Mouse (Mus musculus) neural tube, embryonic 15.5 days (tissue): ENCODE measurements around the gene Clec2i. TPM values are rescaled to one million over a fixed set of nuclear protein-coding genes. Genes with fewer than 3 reads are reported as not detected.

ENCODE experiments used
- ATAC-seq: fragments of 200-750 bp; cut with Nextera tagmentation; 2 replicates; pipeline ENCODE4 v1.8.0; 2017; ENCODE audit warnings: mild to moderate bottlenecking, moderate TSS enrichment, moderate library complexity; ENCODE audit not compliant: low FRiP score
- H3K27ac ChIP-seq: fragments of 300-500 bp; sonication (generic); replicated peaks from 2 replicates; pipeline ENCODE4 v1.5.1; 2015; ENCODE audit warnings: mild to moderate bottlenecking, inconsistent platforms
- H3K27me3 ChIP-seq: fragments of 300-500 bp; sonication (generic); replicated peaks from 2 replicates; pipeline ENCODE4 v1.6.1; 2015; ENCODE audit warnings: inconsistent platforms
- H3K36me3 ChIP-seq: fragments of 300-500 bp; sonication (generic); 2 replicates; pipeline ENCODE4 v1.6.1; 2015; ENCODE audit warnings: inconsistent platforms
- H3K4me1 ChIP-seq: fragments of 300-500 bp; sonication (generic); 2 replicates; pipeline ENCODE4 v1.6.1; 2015; ENCODE audit warnings: inconsistent platforms
- H3K4me2 ChIP-seq: fragments of 300-500 bp; sonication (generic); 2 replicates; pipeline ENCODE4 v1.6.1; 2015; ENCODE audit warnings: inconsistent platforms, mild to moderate bottlenecking, moderate library complexity
- H3K4me3 ChIP-seq: fragments of 300-500 bp; sonication (generic); replicated peaks from 2 replicates; pipeline ENCODE4 v1.5.1; 2015; ENCODE audit warnings: mild to moderate bottlenecking, inconsistent platforms
- H3K9ac ChIP-seq: fragments of 300-500 bp; sonication (generic); replicated peaks from 2 replicates; pipeline ENCODE4 v1.6.1; 2015; ENCODE audit warnings: mild to moderate bottlenecking, inconsistent platforms
- H3K9me3 ChIP-seq: fragments of 300-500 bp; sonication (generic); replicated peaks from 2 replicates; pipeline ENCODE4 v1.6.1; 2016; ENCODE audit warnings: inconsistent platforms
- WGBS: fragments of 180-500 bp; shearing (Covaris S2); methylation state at CpG from one replicate; pipeline ENCODE4 v1.1.7; 2015; ENCODE audit warnings: mixed read lengths; 5-methylcytosine and 5-hydroxymethylcytosine counted together
- polyA plus RNA-seq: library from polyadenylated mRNA; unstranded; fragments of >200 nt; fragmentation: Nextera tagmentation; extraction: Ambion mirVana; gene quantifications from 2 replicates; pipeline ENCODE4 v1.2.1, GENCODE M21; 2015

The Clec2i gene
- polyA plus RNA-seq, 1 experiment from 2014 or later, result not detected

DNA sequence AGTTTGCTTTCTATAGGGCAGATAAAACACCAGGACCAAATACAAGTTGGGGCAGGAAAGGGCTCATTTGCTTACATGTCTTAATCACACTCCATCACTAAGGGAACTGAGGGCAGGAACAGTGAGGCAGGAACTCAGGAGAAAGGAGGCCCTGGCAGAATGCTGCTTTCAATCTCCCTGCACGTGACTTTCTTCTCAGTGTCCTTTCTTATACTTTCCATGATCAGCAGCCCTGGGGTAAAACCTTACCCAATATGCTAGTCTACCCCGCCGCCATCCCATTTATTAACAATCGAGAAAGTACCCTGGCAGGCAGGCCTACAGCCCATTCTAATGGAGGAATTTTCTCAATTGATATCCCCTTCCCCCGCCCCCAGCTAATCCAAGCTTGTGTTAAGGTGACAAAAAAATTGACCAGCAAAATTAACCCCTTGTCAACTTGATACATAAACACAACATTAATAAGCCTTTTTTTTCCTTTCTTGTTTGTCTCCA, 42.8 kb upstream of the Clec2i start:
- ATAC-seq, result no peak
- H3K9ac ChIP-seq, result 0 out of 2 replicates have a peak overlapping the region, but pooled peaks have one; percentile 14
- no peaks in the 10 kb centered on the region for H3K9me3 ChIP-seq
- H3K27me3 ChIP-seq, result no peaks in the 10 kb centered on the region
- 88% methylated on average over 5 of the region's 5 CpGs for WGBS
- H3K4me1 ChIP-seq, result peaks cover 21% of the 10 kb centered on the region
- H3K36me3 ChIP-seq, result no peaks in the 10 kb centered on the region
- no peak overlapping the region for H3K27ac ChIP-seq
- peak overlapping the region; percentile 93 for H3K4me3 ChIP-seq
- peak overlapping the region; percentile 69 for H3K4me2 ChIP-seq

GRCm38 (mm10) chr6:128845319-128845979, 41.9 kb upstream of the Clec2i start:
- no peaks in the 10 kb centered on the region for H3K9me3 ChIP-seq
- no peaks in the 10 kb centered on the region for H3K36me3 ChIP-seq
- peaks cover 18% of the 10 kb centered on the region for H3K4me1 ChIP-seq
- WGBS, result 34% methylated on average over 7 of the region's 7 CpGs
- ATAC-seq, result no peak
- no peak overlapping the region for H3K9ac ChIP-seq
- peak overlapping the region; percentile 9; the same call in 1 of the 2 replicates for H3K4me2 ChIP-seq
- 0 out of 2 replicates have a peak overlapping the region, but pooled peaks have one; percentile 37 for H3K27ac ChIP-seq
- no peaks in the 10 kb centered on the region for H3K27me3 ChIP-seq
- H3K4me3 ChIP-seq, result no peak overlapping the region

- no peak for ATAC-seq
- Histone ChIP-seq H3K4me2 (no peak overlapping the region), H3K27me3 (no peaks in the 10 kb centered on the region), H3K9me3 (no peaks in the 10 kb centered on the region), H3K9ac (no peak overlapping the region), H3K27ac (no peak overlapping the region), H3K4me1 (peaks cover 18% of the 10 kb centered on the region), H3K36me3 (no peaks in the 10 kb centered on the region), H3K4me3 (no peak overlapping the region)
- WGBS, result 70% methylated on average over 6 of the region's 9 CpGs
Observed at GRCm38 (mm10) chr6:128845998-128846542, 41.3 kb upstream of the Clec2i start.

GRCm38 (mm10) chr6:128847401-128847800, 40.0 kb upstream of the Clec2i start:
- no peaks in the 10 kb centered on the region for H3K36me3 ChIP-seq
- H3K4me1 ChIP-seq, result peaks cover 11% of the 10 kb centered on the region
- H3K9me3 ChIP-seq, result no peaks in the 10 kb centered on the region
- no peaks in the 10 kb centered on the region for H3K27me3 ChIP-seq
- H3K4me2 ChIP-seq, result no peak overlapping the region
- no peak overlapping the region for H3K4me3 ChIP-seq
- no peak for ATAC-seq
- no peak overlapping the region for H3K27ac ChIP-seq
- WGBS, result 91% methylated on average over 4 of the region's 4 CpGs
- H3K9ac ChIP-seq, result no peak overlapping the region

GRCm38 (mm10) chr6:128849902-128850301, 37.5 kb upstream of the Clec2i start:
- no peak overlapping the region for H3K9ac ChIP-seq
- H3K27me3 ChIP-seq, result no peaks in the 10 kb centered on the region
- H3K9me3 ChIP-seq, result no peaks in the 10 kb centered on the region
- 0 out of 2 replicates have a peak, but pooled peaks cover 6% of the 10 kb centered on the region for H3K4me1 ChIP-seq
- H3K4me3 ChIP-seq, result no peak overlapping the region
- no peaks in the 10 kb centered on the region for H3K36me3 ChIP-seq
- no peak overlapping the region for H3K4me2 ChIP-seq
- no peak overlapping the region for H3K27ac ChIP-seq
- ATAC-seq, result peak; percentile 20; the same call in 1 of the 2 replicates
- WGBS, result 45% methylated on average over 2 of the region's 2 CpGs

DNA sequence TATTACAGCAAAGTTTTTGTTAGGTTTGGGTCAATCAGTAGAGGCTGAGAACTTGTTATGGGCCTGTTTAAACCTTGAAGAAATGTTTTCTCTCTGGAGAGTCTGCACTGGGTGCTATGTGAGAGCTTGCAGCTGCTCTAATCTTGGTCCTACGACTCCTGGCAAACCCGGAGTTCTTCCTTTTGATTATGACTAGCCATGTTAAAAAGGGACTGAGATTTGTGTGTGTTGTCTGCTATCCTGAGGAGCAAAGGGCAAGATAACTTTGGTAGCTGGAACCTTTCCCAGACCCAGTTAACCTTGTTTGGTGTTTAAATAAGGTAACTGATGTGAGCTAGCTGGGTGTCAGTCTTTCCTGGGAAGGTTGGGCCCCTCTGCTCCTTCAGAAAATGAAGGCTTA, 36.7 kb upstream of the Clec2i start:
- 0 out of 2 replicates have a peak, but pooled peaks cover 6% of the 10 kb centered on the region for H3K4me1 ChIP-seq
- no peaks in the 10 kb centered on the region for H3K9me3 ChIP-seq
- no peak overlapping the region for H3K27ac ChIP-seq
- no peak for ATAC-seq
- no peak overlapping the region for H3K4me3 ChIP-seq
- WGBS, result 82% methylated on average over 2 of the region's 2 CpGs
- H3K4me2 ChIP-seq, result no peak overlapping the region
- no peak overlapping the region for H3K9ac ChIP-seq
- H3K36me3 ChIP-seq, result no peaks in the 10 kb centered on the region
- H3K27me3 ChIP-seq, result no peaks in the 10 kb centered on the region

GRCm38 (mm10) chr6:128851151-128851550, 36.2 kb upstream of the Clec2i start:
- ATAC-seq, result no peak
- H3K4me3 ChIP-seq, result no peak overlapping the region
- 87% methylated on average over 2 of the region's 2 CpGs for WGBS

GRCm38 (mm10) chr6:128852766-128853165, 34.6 kb upstream of the Clec2i start:
- Histone ChIP-seq H3K9me3 (no peaks in the 10 kb centered on the region), H3K4me1 (0 out of 2 replicates have a peak, but pooled peaks cover 6% of the 10 kb centered on the region), H3K27ac (no peak overlapping the region), H3K4me2 (no peak overlapping the region), H3K36me3 (no peaks in the 10 kb centered on the region), H3K9ac (no peak overlapping the region), H3K27me3 (no peaks in the 10 kb centered on the region), H3K4me3 (no peak overlapping the region)
- no peak for ATAC-seq
- 94% methylated on average over 3 of the region's 3 CpGs for WGBS

More at GRCm38 (mm10) chr6:128851151-128851550, 36.2 kb upstream of the Clec2i start:
- no peaks in the 10 kb centered on the region for H3K36me3 ChIP-seq
- no peak overlapping the region for H3K4me2 ChIP-seq
- H3K27me3 ChIP-seq, result no peaks in the 10 kb centered on the region
- H3K9ac ChIP-seq, result no peak overlapping the region
- H3K4me1 ChIP-seq, result 0 out of 2 replicates have a peak, but pooled peaks cover 6% of the 10 kb centered on the region
- H3K27ac ChIP-seq, result no peak overlapping the region
- H3K9me3 ChIP-seq, result no peaks in the 10 kb centered on the region

- H3K4me3 ChIP-seq, result no peak overlapping the region
- H3K9ac ChIP-seq, result no peak overlapping the region
- no peaks in the 10 kb centered on the region for H3K36me3 ChIP-seq
- H3K27ac ChIP-seq, result no peak overlapping the region
- H3K9me3 ChIP-seq, result no peaks in the 10 kb centered on the region
- ATAC-seq, result peak; percentile 58; the same call in 1 of the 2 replicates
- no peaks in the 10 kb centered on the region for H3K27me3 ChIP-seq
- H3K4me2 ChIP-seq, result peak overlapping the region; percentile 15; the same call in 1 of the 2 replicates
- H3K4me1 ChIP-seq, result 0 out of 2 replicates have a peak, but pooled peaks cover 6% of the 10 kb centered on the region
- 54% methylated on average over 12 of the region's 12 CpGs for WGBS
Observed at GRCm38 (mm10) chr6:128854024-128854820, 33.2 kb upstream of the Clec2i start.

DNA sequence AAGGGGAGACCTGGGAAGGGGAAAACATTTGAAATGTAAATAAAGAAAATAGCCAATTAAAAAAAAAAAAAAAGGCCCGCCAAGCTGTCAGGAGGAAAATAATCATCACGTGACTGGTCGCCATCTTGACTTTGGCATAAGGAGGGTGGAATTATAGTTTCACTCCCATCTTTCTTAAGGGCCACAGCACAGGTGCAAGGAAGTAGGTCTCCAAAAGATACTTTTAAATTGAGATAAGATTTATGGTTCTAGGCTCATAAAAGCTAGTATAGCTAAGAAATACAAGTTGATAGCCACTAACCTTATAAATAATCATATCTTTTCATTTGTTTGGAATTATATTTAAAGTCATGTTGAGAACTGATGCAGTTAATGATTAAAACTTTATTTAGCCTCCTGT, 32.5 kb upstream of the Clec2i start:
- no peak for ATAC-seq
- Histone ChIP-seq H3K4me1 (0 out of 2 replicates have a peak, but pooled peaks cover 4% of the 10 kb centered on the region), H3K4me3 (no peak overlapping the region), H3K27me3 (no peaks in the 10 kb centered on the region), H3K27ac (no peak overlapping the region), H3K4me2 (no peak overlapping the region), H3K9me3 (no peaks in the 10 kb centered on the region), H3K9ac (no peak overlapping the region), H3K36me3 (no peaks in the 10 kb centered on the region)
- WGBS, result 94% methylated on average over 3 of the region's 3 CpGs

DNA sequence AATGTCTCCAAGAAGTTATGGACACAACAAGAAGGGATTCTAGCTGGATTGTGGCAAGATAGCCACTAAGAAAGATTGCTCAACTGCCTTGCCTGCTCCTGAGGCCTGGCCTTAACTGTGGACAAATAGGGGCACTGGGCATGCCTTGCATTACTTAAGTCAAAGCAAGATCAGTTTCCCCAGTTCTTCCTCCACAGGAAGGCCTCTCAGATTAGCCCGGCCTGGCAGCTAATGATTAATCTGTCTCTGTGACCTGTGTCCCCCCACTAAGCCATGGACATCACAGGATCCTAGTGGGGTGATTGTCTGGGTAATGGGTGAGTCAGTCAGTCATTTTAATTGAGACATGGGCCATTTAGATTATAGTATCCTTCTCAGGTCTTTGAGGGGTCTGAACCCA, 31.9 kb upstream of the Clec2i start:
- WGBS, result 80% methylated on average over 1 of the region's 1 CpGs

More for the DNA sequence above, 31.9 kb upstream of the Clec2i start:
- Histone ChIP-seq H3K4me3 (no peak overlapping the region), H3K4me2 (no peak overlapping the region), H3K9me3 (no peaks in the 10 kb centered on the region), H3K27me3 (no peaks in the 10 kb centered on the region), H3K9ac (no peak overlapping the region), H3K4me1 (0 out of 2 replicates have a peak, but pooled peaks cover 4% of the 10 kb centered on the region), H3K27ac (no peak overlapping the region), H3K36me3 (no peaks in the 10 kb centered on the region)
- no peak for ATAC-seq
